Mouse (Mus musculus) G1E (cell line): ENCODE measurements around the gene Zfp689.

Experiments
- CTCF ChIP-seq: IDR thresholded peaks from 2 replicates; pipeline ENCODE4 v1.5.1; 2012; ENCODE audit warnings: low read depth, low read length, inconsistent platforms, mixed read lengths
- GATA1 ChIP-seq: IDR thresholded peaks from 2 replicates; pipeline ENCODE4 v1.6.1; 2012; ENCODE audit warnings: borderline replicate concordance, low read length, inconsistent platforms, mixed read lengths
- GATA2 ChIP-seq: IDR thresholded peaks from 2 replicates; pipeline ENCODE4 v1.6.1; 2012; ENCODE audit warnings: low read depth, low read length, inconsistent platforms, borderline replicate concordance
- POLR2AphosphoS5 ChIP-seq: IDR thresholded peaks from 2 replicates; pipeline ENCODE4 v1.6.1; 2012; ENCODE audit warnings: low read depth, low read length, inconsistent platforms; ENCODE audit not compliant: insufficient replicate concordance
- TAL1 ChIP-seq: conservative IDR thresholded peaks from 2 replicates; pipeline ENCODE4 v1.6.1; 2012; ENCODE audit warnings: low read depth, low read length, inconsistent platforms, mixed read lengths

- no peak for TF ChIP-seq CTCF
- TF ChIP-seq TAL1, result no peak
- no peak for TF ChIP-seq GATA1
- TF ChIP-seq POLR2AphosphoS5, result no peak
- no peak for TF ChIP-seq GATA2
Observed at GRCm38 (mm10) chr7:127422247-127422646, 26.7 kb downstream of the Zfp689 start.
